Mouse (Mus musculus) small intestine, adult 2 months (tissue): ENCODE data around the gene Chd3.

Source experiments
- CTCF ChIP-seq: fragments of 200-500 bp; IDR thresholded peaks from 2 replicates; pipeline ENCODE4 v1.5.1; 2012; ENCODE audit warnings: low read depth, mild to moderate bottlenecking, control low read depth, inconsistent platforms, low read length, moderate library complexity, mixed read lengths; ENCODE audit not compliant: insufficient replicate concordance, insufficient read length; ENCODE audit errors: extremely low read depth
- POLR2A ChIP-seq: fragments of 200-500 bp; IDR thresholded peaks from 2 replicates; pipeline ENCODE4 v1.6.1; 2012; ENCODE audit warnings: low read depth, mild to moderate bottlenecking, control low read depth, inconsistent platforms, low read length, moderate library complexity

- TF ChIP-seq CTCF, result no peak
- peak; percentile 45; the same call in 1 of the 2 replicates for TF ChIP-seq POLR2A
These were observed 4.8 kb downstream of the Chd3 start for GRCm38 (mm10) chr11:69364376-69364775.
